Mouse (Mus musculus) forebrain, embryonic 14.5 days (tissue): ENCODE results near the gene Plekha1. TPM values are rescaled to one million over a fixed set of nuclear protein-coding genes. Genes with fewer than 3 reads are reported as not detected.

Experiments used
- ATAC-seq: fragments of 200-750 bp; cut with Nextera tagmentation; 2 replicates; pipeline ENCODE4 v1.8.0; 2017; ENCODE audit warnings: mild to moderate bottlenecking, moderate library complexity
- DNase-seq: peaks from one replicate; pipeline ENCODE4 v3.0.0-alpha.2; 2015; ENCODE audit warnings: low spot score
- H3K27ac ChIP-seq: fragments of 300-500 bp; sonication (generic); 2 replicates; pipeline ENCODE4 v1.5.1; 2014; ENCODE audit warnings: low read depth, mild to moderate bottlenecking, control low read depth, low read length, moderate library complexity
- H3K27me3 ChIP-seq: fragments of 300-500 bp; sonication (generic); replicated peaks from 2 replicates; pipeline ENCODE4 v1.6.1; 2014; ENCODE audit warnings: low read length, control low read depth, mixed read lengths; ENCODE audit not compliant: control insufficient read depth, insufficient read depth
- H3K36me3 ChIP-seq: fragments of 300-500 bp; sonication (generic); 2 replicates; pipeline ENCODE4 v1.6.1; 2014; ENCODE audit warnings: low read length, control low read depth; ENCODE audit not compliant: control insufficient read depth, insufficient read depth
- H3K4me1 ChIP-seq: fragments of 300-500 bp; sonication (generic); 2 replicates; pipeline ENCODE4 v1.6.1; 2014; ENCODE audit warnings: antibody characterized with exemption, low read length, control low read depth; ENCODE audit not compliant: control insufficient read depth, insufficient read depth
- H3K4me2 ChIP-seq: fragments of 300-500 bp; sonication (generic); 2 replicates; pipeline ENCODE4 v1.6.1; 2014; ENCODE audit warnings: mild to moderate bottlenecking, control low read depth, low read length
- H3K4me3 ChIP-seq: fragments of 300-500 bp; sonication (generic); 2 replicates; pipeline ENCODE4 v1.5.1; 2014; ENCODE audit warnings: low read depth, low read length, control low read depth
- H3K9ac ChIP-seq: fragments of 300-500 bp; sonication (generic); 2 replicates; pipeline ENCODE4 v1.6.1; 2014; ENCODE audit warnings: mild to moderate bottlenecking, low read length, control low read depth, moderate library complexity
- H3K9me3 ChIP-seq: fragments of 300-500 bp; sonication (generic); replicated peaks from 2 replicates; pipeline ENCODE4 v1.6.1; 2016; ENCODE audit warnings: low read length, control low read depth, mixed read lengths; ENCODE audit not compliant: control insufficient read depth
- whole genome bisulfite sequencing: fragments of 180-500 bp; shearing (Covaris S2); extraction: QIAGEN DNeasy Blood & Tissue Kit; methylation state at CpG from one replicate; pipeline ENCODE4 v1.1.7; 2014; 5-methylcytosine and 5-hydroxymethylcytosine counted together
- polyA plus RNA-seq: library from polyadenylated mRNA; unstranded; fragments of >200 nt; fragmentation: Nextera tagmentation; extraction: Ambion mirVana; gene quantifications from 2 replicates; pipeline ENCODE4 v1.2.1, GENCODE M21; 2014

The Plekha1 gene
- polyA plus RNA-seq: 30.6 and 43.9 TPM in 2 replicates

DNA sequence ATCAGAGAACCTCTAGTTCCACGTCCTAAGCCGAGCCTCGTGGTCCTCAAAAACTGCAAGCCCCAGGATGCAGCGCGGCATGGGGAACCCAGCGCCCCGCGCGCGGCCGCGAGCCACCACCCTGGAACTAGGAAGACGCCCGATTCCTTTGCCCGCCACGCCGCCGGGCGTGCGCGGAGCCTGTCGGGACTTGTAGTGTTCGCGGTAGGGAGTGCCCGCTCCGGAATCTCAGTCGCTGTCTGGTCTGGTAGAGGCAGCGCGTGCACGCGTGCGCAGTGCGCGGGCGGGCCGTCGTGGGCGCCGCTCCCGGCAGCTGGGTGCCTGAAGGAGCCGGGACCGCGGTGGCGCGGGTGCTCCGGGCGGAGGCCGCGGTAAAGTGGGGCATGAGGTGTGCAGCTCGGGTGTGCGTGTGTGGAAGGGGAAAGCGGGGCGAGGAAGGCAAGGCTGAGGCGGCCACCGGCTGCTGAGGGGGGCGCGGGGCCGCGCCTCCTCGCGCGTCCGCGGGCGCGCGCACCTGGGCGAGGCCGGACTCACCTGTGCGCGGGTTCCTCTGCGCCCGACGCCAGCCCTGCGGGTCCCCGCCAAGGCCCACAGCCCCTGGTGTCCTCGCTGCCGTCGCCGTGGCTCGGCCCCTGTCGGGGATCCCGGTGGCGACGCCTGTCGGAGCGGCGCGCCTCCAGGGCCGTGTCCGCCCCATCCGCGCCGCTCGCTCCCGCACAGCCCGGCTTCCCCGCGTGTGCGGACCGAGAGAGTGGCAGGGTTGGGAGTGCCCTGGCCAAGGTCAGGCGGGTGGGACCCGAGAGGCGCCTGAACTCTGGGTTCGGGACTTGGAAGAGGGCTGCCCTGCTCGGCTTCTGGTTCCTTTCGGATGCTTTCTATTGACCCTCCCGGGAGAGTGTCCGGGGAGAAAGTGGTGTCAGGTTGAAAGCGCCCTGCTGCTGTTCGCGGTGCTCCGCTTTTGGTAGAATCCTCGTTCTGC, at the start of gene Plekha1:
Plekha1 (plus strand) TSS at position 144 of the 979 bp plus-strand sequence.
- H3K9ac ChIP-seq: peak within 1 kb of the TSS; percentile 86
- H3K27me3 ChIP-seq: 0 out of 2 replicates have a peak, but pooled peaks cover 5% of the 10 kb centered on the region
- ATAC-seq: peak; percentile 99
- WGBS: under 1% methylated on average over 102 of the region's 114 CpGs
- H3K4me1 ChIP-seq: peaks cover 13% of the 10 kb centered on the region
- H3K4me2 ChIP-seq: peak within 1 kb of the TSS; percentile 71
- no peaks in the 10 kb centered on the region for H3K36me3 ChIP-seq
- peak; percentile 99 for DNase-seq
- H3K27ac ChIP-seq: peak within 1 kb of the TSS; percentile 81
- H3K9me3 ChIP-seq: no peaks in the 10 kb centered on the region
- H3K4me3 ChIP-seq: peak within 1 kb of the TSS; percentile 76

DNA sequence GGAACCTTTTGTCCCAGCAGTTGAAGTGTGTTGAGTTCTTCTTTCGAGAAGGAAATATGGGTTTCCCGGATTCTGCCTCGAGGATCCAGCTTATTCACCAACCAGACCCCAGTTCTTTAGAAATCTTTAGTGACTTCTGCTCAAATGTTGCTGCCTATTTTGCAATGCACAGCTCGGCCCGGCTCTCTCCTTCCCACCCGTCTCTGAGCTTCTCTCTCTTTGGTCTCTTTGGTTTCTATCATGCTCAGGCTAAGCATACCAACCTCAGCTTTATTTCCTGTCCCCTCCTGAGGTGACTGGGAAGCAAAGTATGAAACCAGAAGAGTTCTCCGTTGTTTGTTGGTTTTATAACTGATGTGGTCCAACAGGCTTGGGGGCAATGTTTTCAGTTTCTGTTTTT, 49.3 kb upstream of the Plekha1 start:
- ATAC-seq (no peak), DNase-seq (no peak)
- WGBS: 90% methylated on average over 7 of the region's 7 CpGs
- no peaks in the 10 kb centered on the region for H3K27me3 ChIP-seq
- no peak overlapping the region for H3K4me2 ChIP-seq
- H3K9ac ChIP-seq: no peak overlapping the region
- no peak overlapping the region for H3K4me3 ChIP-seq
- H3K4me1 ChIP-seq: no peaks in the 10 kb centered on the region
- H3K36me3 ChIP-seq: no peaks in the 10 kb centered on the region
- H3K27ac ChIP-seq: no peak overlapping the region
- no peaks in the 10 kb centered on the region for H3K9me3 ChIP-seq

DNA sequence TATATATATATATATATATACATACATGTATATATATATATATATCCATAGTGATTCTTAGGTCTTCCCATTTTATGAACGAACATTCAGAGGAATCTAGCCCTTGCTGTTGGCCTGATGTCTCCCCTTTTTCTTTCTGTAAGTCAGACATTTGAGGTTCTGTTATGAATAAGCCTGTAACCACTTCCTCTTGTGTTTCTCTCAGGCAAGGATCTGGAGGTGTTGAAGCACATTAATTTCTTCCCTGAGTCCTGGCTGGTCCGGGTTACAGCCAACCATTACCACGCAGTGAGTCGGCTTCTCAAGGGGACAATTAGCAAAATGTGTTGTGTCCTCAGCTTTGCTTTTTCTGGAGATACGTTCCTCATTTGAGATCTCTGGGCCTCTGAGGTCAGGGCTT, 46.7 kb upstream of the Plekha1 start:
- no peak overlapping the region for H3K27ac ChIP-seq

DNA sequence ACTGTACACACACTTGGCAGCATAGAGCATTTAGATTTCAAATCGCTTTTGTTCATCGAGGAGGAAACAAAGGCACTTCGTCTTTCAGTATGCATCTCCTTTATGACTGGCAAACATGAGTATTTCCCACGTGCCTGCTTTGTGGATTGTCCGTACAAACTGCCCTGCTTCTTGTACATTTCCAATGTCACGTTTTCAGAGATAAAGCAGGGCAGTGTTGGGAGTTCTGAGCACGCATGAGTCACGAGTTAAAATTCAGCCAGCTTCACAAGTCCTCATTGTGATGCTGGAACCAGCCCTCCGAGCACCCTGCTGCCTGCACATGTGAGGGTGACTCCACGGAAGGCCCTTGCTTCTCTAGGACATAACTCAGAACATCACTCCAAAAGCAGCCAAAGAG, 45.9 kb upstream of the Plekha1 start:
- no peak overlapping the region for H3K9ac ChIP-seq
- no peak overlapping the region for H3K4me3 ChIP-seq
- no peaks in the 10 kb centered on the region for H3K36me3 ChIP-seq
- ATAC-seq (no peak), DNase-seq (peak; percentile 12)
- H3K27me3 ChIP-seq: no peaks in the 10 kb centered on the region
- 73% methylated on average over 10 of the region's 10 CpGs for WGBS
- no peak overlapping the region for H3K4me2 ChIP-seq
- no peaks in the 10 kb centered on the region for H3K4me1 ChIP-seq
- no peaks in the 10 kb centered on the region for H3K9me3 ChIP-seq
- H3K27ac ChIP-seq: no peak overlapping the region

More for the DNA sequence above, 46.7 kb upstream of the Plekha1 start:
- DNase-seq (no peak), ATAC-seq (no peak)
- Histone ChIP-seq H3K9me3 (no peaks in the 10 kb centered on the region), H3K27me3 (no peaks in the 10 kb centered on the region), H3K9ac (no peak overlapping the region), H3K4me2 (no peak overlapping the region), H3K36me3 (no peaks in the 10 kb centered on the region), H3K4me3 (no peak overlapping the region), H3K4me1 (no peaks in the 10 kb centered on the region)
- 89% methylated on average over 5 of the region's 5 CpGs for WGBS

- H3K36me3 ChIP-seq: no peaks in the 10 kb centered on the region
- ATAC-seq: no peak
- H3K4me2 ChIP-seq: no peak overlapping the region
- DNase-seq: no peak
- H3K27ac ChIP-seq: no peak overlapping the region
- H3K4me3 ChIP-seq: no peak overlapping the region
- no peaks in the 10 kb centered on the region for H3K9me3 ChIP-seq
- H3K9ac ChIP-seq: no peak overlapping the region
- H3K27me3 ChIP-seq: no peaks in the 10 kb centered on the region
- 76% methylated on average over 9 of the region's 9 CpGs for WGBS
- no peaks in the 10 kb centered on the region for H3K4me1 ChIP-seq
Observed at GRCm38 (mm10) chr7:130823992-130824391, 41.6 kb upstream of the Plekha1 start.

DNA sequence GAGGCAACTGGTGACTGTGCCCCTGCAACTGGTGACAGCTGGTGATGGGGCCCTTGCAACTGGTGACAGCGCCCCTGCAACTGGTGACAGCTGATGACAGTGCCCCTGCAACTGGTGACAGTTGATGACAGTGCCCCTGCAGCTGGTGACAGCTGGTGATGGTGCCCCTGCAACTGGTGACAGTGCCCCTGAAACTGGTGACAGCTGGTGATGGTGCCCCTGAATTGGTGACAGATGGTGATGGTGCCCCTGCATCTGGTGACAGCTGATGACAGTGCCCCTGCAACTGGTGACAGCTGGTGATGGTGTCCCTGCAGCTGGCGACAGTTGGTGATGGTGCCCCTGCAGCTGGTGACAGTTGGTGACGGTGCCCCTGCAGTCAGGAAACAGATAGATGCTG, 39.2 kb upstream of the Plekha1 start:
- DNase-seq (no peak), ATAC-seq (no peak)
- WGBS: 84% methylated on average over 3 of the region's 3 CpGs
- Histone ChIP-seq H3K4me3 (no peak overlapping the region), H3K4me1 (no peaks in the 10 kb centered on the region), H3K9ac (no peak overlapping the region), H3K9me3 (no peaks in the 10 kb centered on the region), H3K36me3 (no peaks in the 10 kb centered on the region), H3K27ac (no peak overlapping the region), H3K4me2 (no peak overlapping the region), H3K27me3 (no peaks in the 10 kb centered on the region)

DNA sequence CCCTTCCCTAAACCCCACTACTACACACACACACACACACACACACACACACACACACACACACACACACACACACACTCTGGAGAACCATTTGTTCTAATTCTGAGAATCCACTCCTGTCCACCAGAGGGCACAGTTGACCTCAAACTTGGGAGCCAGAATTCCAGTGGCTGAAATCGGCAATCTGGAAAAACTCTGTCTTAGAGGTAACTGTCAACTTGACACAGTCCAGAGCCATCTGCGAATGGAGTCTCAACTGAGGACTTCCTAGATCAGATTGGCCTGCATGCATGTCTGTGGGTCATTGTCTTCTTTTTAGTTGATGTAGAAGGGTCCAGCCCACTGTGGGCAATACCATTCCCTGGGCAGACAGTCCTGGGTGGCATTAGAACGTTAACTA, 38.1 kb upstream of the Plekha1 start:
- Histone ChIP-seq H3K9me3 (no peaks in the 10 kb centered on the region), H3K36me3 (no peaks in the 10 kb centered on the region), H3K4me2 (no peak overlapping the region), H3K4me1 (no peaks in the 10 kb centered on the region), H3K4me3 (no peak overlapping the region), H3K9ac (no peak overlapping the region), H3K27me3 (no peaks in the 10 kb centered on the region), H3K27ac (no peak overlapping the region)
- WGBS: 58% methylated on average over 3 of the region's 3 CpGs
- ATAC-seq (no peak), DNase-seq (peak; percentile 66)

GRCm38 (mm10) chr7:130827844-130828403, 37.6 kb upstream of the Plekha1 start:
- Histone ChIP-seq H3K4me2 (no peak overlapping the region), H3K27me3 (no peaks in the 10 kb centered on the region), H3K4me1 (no peaks in the 10 kb centered on the region), H3K9me3 (no peaks in the 10 kb centered on the region), H3K9ac (no peak overlapping the region), H3K4me3 (no peak overlapping the region), H3K36me3 (no peaks in the 10 kb centered on the region), H3K27ac (no peak overlapping the region)
- no peak for ATAC-seq
- no peak for DNase-seq
- WGBS: 86% methylated on average over 9 of the region's 9 CpGs

GRCm38 (mm10) chr7:130828475-130828874, 37.1 kb upstream of the Plekha1 start:
- DNase-seq (no peak), ATAC-seq (no peak)
- H3K9ac ChIP-seq: no peak overlapping the region
- no peaks in the 10 kb centered on the region for H3K27me3 ChIP-seq
- H3K36me3 ChIP-seq: no peaks in the 10 kb centered on the region
- H3K4me3 ChIP-seq: no peak overlapping the region
- H3K4me1 ChIP-seq: no peaks in the 10 kb centered on the region
- H3K4me2 ChIP-seq: no peak overlapping the region
- H3K9me3 ChIP-seq: no peaks in the 10 kb centered on the region
- 86% methylated on average over 10 of the region's 10 CpGs for WGBS
- H3K27ac ChIP-seq: no peak overlapping the region
